Mouse (Mus musculus): ENCODE data around the gene Acap2.

GRCm38 (mm10) chr16:31060714-31061113, 140.3 kb downstream of the Acap2 start:
- TF ChIP-seq USF1 (IDR thresholded peaks at IDR 0.05; ENCODE audit: low read depth) (no peak), CTCF (IDR thresholded peaks at IDR 0.05; ENCODE audit: control insufficient read depth, insufficient read depth, insufficient read length) (no peak)

Data from C2C12 (cell line).